Comparison of ENCODE assay signal across 11 mouse cellular contexts in genomic region chr7:112444985-112445367, GRCm38 (mm10). TPM values are rescaled to one million over a fixed set of nuclear protein-coding genes. Genes with fewer than 3 reads are reported as not detected.
DNase-seq lines count a peak whose midpoint lies in the region; ATAC-seq and TF ChIP-seq lines count a peak whose summit lies in the region.
"Had no signal": no experiment of that assay in that cellular context is flagged by ENCODE, and none has a peak within 500 bp of the region (broad histone marks: within the 10 kb centered on the region; RNA-seq: fewer than 3 reads in every experiment).

No protein-coding gene starts in this region.

- no peak overlapping the region for H3K9ac ChIP-seq in heart, postnatal 0 days (replicated peaks; ENCODE audit: low read depth, low read length)
- no peak overlapping the region for H3K9ac ChIP-seq in heart, adult 2 months (ENCODE audit: low read depth, low read length)
- peak overlapping the region; percentile 27; the same call in 1 of the 2 replicates for H3K9ac ChIP-seq in embryonic facial prominence, embryonic 13.5 days
- no peak overlapping the region for H3K9ac ChIP-seq in hindbrain, embryonic 12.5 days
- no peak overlapping the region for H3K9ac ChIP-seq in midbrain, embryonic 13.5 days (replicated peaks)

- peak overlapping the region; percentile 27; the same call in 1 of the 2 replicates for H3K27ac ChIP-seq in heart, postnatal 0 days (ENCODE audit: low read depth)
- no peak overlapping the region for H3K27ac ChIP-seq in heart, adult 2 months
- 0 out of 2 replicates have a peak overlapping the region, but pooled peaks have one; percentile 40 for H3K27ac ChIP-seq in embryonic facial prominence, embryonic 13.5 days
- H3K27ac ChIP-seq in hindbrain, embryonic 12.5 days: peak overlapping the region; percentile 79
- peak overlapping the region; percentile 81 for H3K27ac ChIP-seq in midbrain, embryonic 13.5 days

- no peak for TF ChIP-seq CTCF in heart, postnatal 0 days (IDR thresholded peaks at IDR 0.05; ENCODE audit: low read depth)
- TF ChIP-seq CTCF in heart, adult 2 months (IDR thresholded peaks at IDR 0.05): no peak

- no peak for TF ChIP-seq EP300 in heart, postnatal 0 days (IDR thresholded peaks at IDR 0.05; ENCODE audit: low read depth)
- no peak for TF ChIP-seq EP300 in heart, adult 2 months (IDR thresholded peaks at IDR 0.05; ENCODE audit: insufficient read depth, low read depth, low read length)

- TF ChIP-seq POLR2A in heart, adult 2 months (IDR thresholded peaks at IDR 0.05; ENCODE audit: insufficient read depth, low read depth, low read length): no peak

- H3K9me3 ChIP-seq in heart, postnatal 0 days (replicated peaks; ENCODE audit: control insufficient read depth, low read length): no peaks in the 10 kb centered on the region
- H3K9me3 ChIP-seq in embryonic facial prominence, embryonic 13.5 days: no peaks in the 10 kb centered on the region
- H3K9me3 ChIP-seq in hindbrain, embryonic 12.5 days (replicated peaks): no peaks in the 10 kb centered on the region
- no peaks in the 10 kb centered on the region; the same call in 1 of the 2 replicates for H3K9me3 ChIP-seq in midbrain, embryonic 13.5 days

- H3K4me1 ChIP-seq in heart, postnatal 0 days (ENCODE audit: control insufficient read depth, insufficient read depth): peaks cover 24% of the 10 kb centered on the region
- peaks cover 7% of the 10 kb centered on the region for H3K4me1 ChIP-seq in heart, adult 2 months (ENCODE audit: control insufficient read depth, insufficient read depth, low read length)
- peaks cover 44% of the 10 kb centered on the region for H3K4me1 ChIP-seq in embryonic facial prominence, embryonic 13.5 days
- peaks cover 26% of the 10 kb centered on the region for H3K4me1 ChIP-seq in hindbrain, embryonic 12.5 days
- H3K4me1 ChIP-seq in midbrain, embryonic 13.5 days (replicated peaks): peaks cover 26% of the 10 kb centered on the region

- no peak for ATAC-seq in heart, postnatal 0 days (ENCODE audit: insufficient read depth, low read depth)
- ATAC-seq in embryonic facial prominence, embryonic 13.5 days (ENCODE audit: insufficient number of reproducible peaks, insufficient read depth, low FRiP score, low TSS enrichment, low read depth): no peak
- peak; percentile 43; the same call in 1 of the 2 replicates for ATAC-seq in hindbrain, embryonic 12.5 days (ENCODE audit: low FRiP score)
- peak; percentile 29 for ATAC-seq in midbrain, embryonic 13.5 days
- ATAC-seq: CD4-positive, CD25-positive, alpha-beta regulatory T cell, adult 4 months had no signal

- no peak overlapping the region for H3K4me3 ChIP-seq in heart, postnatal 0 days (ENCODE audit: low read depth, low read length)
- no peak overlapping the region for H3K4me3 ChIP-seq in heart, adult 2 months
- H3K4me3 ChIP-seq in embryonic facial prominence, embryonic 13.5 days: no peak overlapping the region
- no peak overlapping the region for H3K4me3 ChIP-seq in hindbrain, embryonic 12.5 days
- no peak overlapping the region for H3K4me3 ChIP-seq in midbrain, embryonic 13.5 days (replicated peaks)

- H3K36me3 ChIP-seq in heart, postnatal 0 days (replicated peaks; ENCODE audit: control insufficient read depth, insufficient read depth, low read length): no peaks in the 10 kb centered on the region
- H3K36me3 ChIP-seq in heart, adult 2 months (ENCODE audit: control insufficient read depth, insufficient read depth, low read length): no peaks in the 10 kb centered on the region
- H3K36me3 ChIP-seq in embryonic facial prominence, embryonic 13.5 days: peaks cover 6% of the 10 kb centered on the region; the same call in 1 of the 2 replicates
- H3K36me3 ChIP-seq in hindbrain, embryonic 12.5 days: no peaks in the 10 kb centered on the region
- no peaks in the 10 kb centered on the region for H3K36me3 ChIP-seq in midbrain, embryonic 13.5 days

- H3K4me2 ChIP-seq in heart, postnatal 0 days (ENCODE audit: low read depth, low read length): peak overlapping the region; percentile 1; the same call in 1 of the 2 replicates
- peak overlapping the region; percentile 16; the same call in 1 of the 2 replicates for H3K4me2 ChIP-seq in embryonic facial prominence, embryonic 13.5 days
- peak overlapping the region; percentile 26; the same call in 1 of the 2 replicates for H3K4me2 ChIP-seq in hindbrain, embryonic 12.5 days (replicated peaks)
- H3K4me2 ChIP-seq in midbrain, embryonic 13.5 days (replicated peaks): peak overlapping the region; percentile 25

- intact Hi-C loops in heart, adult 2 months (cut with DNase I): no loop called here

- peaks cover 9% of the 10 kb centered on the region for H3K79me2 ChIP-seq in heart, adult 2 months (replicated peaks; ENCODE audit: control insufficient read depth, insufficient read depth, low read length)

- no peak for DNase-seq in heart, postnatal 0 days (ENCODE audit: low spot score)
- DNase-seq in heart, adult 2 months: no peak
- DNase-seq in ovary, postnatal 36 days (ENCODE audit: low spot score): no peak
- no peak for DNase-seq in spleen, postnatal 36 days (ENCODE audit: low spot score in 2 of 2)
- no peak for DNase-seq in layer of hippocampus, postnatal 36 days
- DNase-seq: right cerebral cortex, postnatal 14 days; thymus, postnatal 14 days had no signal

- 43% methylated on average over 9 of the region's 9 CpGs for WGBS in heart, postnatal 0 days
- WGBS in heart, adult 2 months: 68% methylated on average over 9 of the region's 9 CpGs
- WGBS in embryonic facial prominence, embryonic 13.5 days: 46% methylated on average over 9 of the region's 9 CpGs
- 22% methylated on average over 9 of the region's 9 CpGs for WGBS in hindbrain, embryonic 12.5 days
- 20% methylated on average over 9 of the region's 9 CpGs for WGBS in midbrain, embryonic 13.5 days

- no peaks in the 10 kb centered on the region for H3K27me3 ChIP-seq in heart, postnatal 0 days (ENCODE audit: control insufficient read depth, insufficient read depth, low read length)
- H3K27me3 ChIP-seq in heart, adult 2 months (ENCODE audit: control insufficient read depth, insufficient read depth, low read length): no peaks in the 10 kb centered on the region
- no peaks in the 10 kb centered on the region for H3K27me3 ChIP-seq in embryonic facial prominence, embryonic 13.5 days
- H3K27me3 ChIP-seq in hindbrain, embryonic 12.5 days: no peaks in the 10 kb centered on the region
- no peaks in the 10 kb centered on the region for H3K27me3 ChIP-seq in midbrain, embryonic 13.5 days

RNA-seq across cellular contexts. Expression of gene Parva, which starts 17.7 kb away (rescaled TPM):
- 46.7 and 53.0 TPM in 2 replicates for total RNA-seq in heart, postnatal 0 days (2014; rRNA removed; ENCODE audit: low replicate concordance)
- 39.7 and 41.6 TPM in 2 replicates for polyA plus RNA-seq in heart, postnatal 0 days (2015; fragmentation: Nextera tagmentation; extraction: Ambion mirVana)
- 10 to 100 TPM; 44.3 to 45.5 TPM for total RNA-seq in heart, adult 2 months (2021)
- 30.7 and 43.5 TPM in 2 replicates for polyA plus RNA-seq in heart, adult 2 months (2012; rRNA removed)
- polyA plus RNA-seq in embryonic facial prominence, embryonic 13.5 days (2015; fragmentation: Nextera tagmentation; extraction: Ambion mirVana): 89.1 and 104 TPM in 2 replicates
- polyA plus RNA-seq in hindbrain, embryonic 12.5 days (2016; fragmentation: Nextera tagmentation; extraction: Ambion mirVana): 66.2 and 74.8 TPM in 2 replicates
- polyA plus RNA-seq in midbrain, embryonic 13.5 days (2015; fragmentation: Nextera tagmentation; extraction: Ambion mirVana): 29.3 and 30.3 TPM in 2 replicates
- total RNA-seq in layer of hippocampus, postnatal 36 days (2021): 10 to 100 TPM; 49.3 to 50.9 TPM
- polyA plus RNA-seq: CD4-positive, CD25-positive, alpha-beta regulatory T cell, adult 4 months had no signal

Comparison
In these comparisons a context has a peak if more than half of its experiments do, and no peak if none do; other contexts are left out.
1. ATAC-seq: peak in hindbrain, embryonic 12.5 days (single experiment) and midbrain, embryonic 13.5 days (single experiment); none in heart, postnatal 0 days (single experiment) and embryonic facial prominence, embryonic 13.5 days (single experiment).
2. Peak in every context shown above with its lines, with median percentiles within 50 percentile points of each other: H3K4me2 ChIP-seq.